Mouse (Mus musculus) kidney, postnatal 10 days (tissue): ENCODE data around the gene Micu1.

Experiments used
- DNase-seq: peaks from one replicate; pipeline ENCODE4 v3.0.0; 2021; ENCODE audit warnings: mixed read lengths

The Micu1 gene

GRCm38 (mm10) chr10:59724634-59725033 lies 22.4 kb downstream of the Micu1 start:
- no peak for DNase-seq

- DNase-seq = no peak
Observed at GRCm38 (mm10) chr10:59727251-59727650, 25.0 kb downstream of the Micu1 start.

GRCm38 (mm10) chr10:59729261-59729660 lies 27.0 kb downstream of the Micu1 start:
- DNase-seq = no peak

GRCm38 (mm10) chr10:59729842-59730241 lies 27.6 kb downstream of the Micu1 start:
- no peak for DNase-seq

- no peak for DNase-seq
Observed at GRCm38 (mm10) chr10:59736027-59736598, 33.8 kb downstream of the Micu1 start.

GRCm38 (mm10) chr10:59741448-59741847 lies 39.2 kb downstream of the Micu1 start:
- peak; percentile 32 for DNase-seq

- DNase-seq = no peak
Observed at GRCm38 (mm10) chr10:59743397-59743796, 41.1 kb downstream of the Micu1 start.

- no peak for DNase-seq
Observed at GRCm38 (mm10) chr10:59743969-59744368, 41.7 kb downstream of the Micu1 start.

GRCm38 (mm10) chr10:59747334-59747733 lies 45.1 kb downstream of the Micu1 start:
- no peak for DNase-seq

GRCm38 (mm10) chr10:59748699-59749200 lies 46.5 kb downstream of the Micu1 start:
- DNase-seq = no peak

GRCm38 (mm10) chr10:59753538-59754069 lies 51.3 kb downstream of the Micu1 start:
- no peak for DNase-seq

- DNase-seq = no peak
Observed at GRCm38 (mm10) chr10:59754104-59754503, 51.8 kb downstream of the Micu1 start.

- DNase-seq = no peak
Observed at GRCm38 (mm10) chr10:59754901-59755300, 52.6 kb downstream of the Micu1 start.

- no peak for DNase-seq
Observed at GRCm38 (mm10) chr10:59755681-59756080, 53.4 kb downstream of the Micu1 start.

- DNase-seq = peak; percentile 28
Observed at GRCm38 (mm10) chr10:59756090-59756489, 53.8 kb downstream of the Micu1 start.

GRCm38 (mm10) chr10:59756570-59756969 lies 54.3 kb downstream of the Micu1 start:
- no peak for DNase-seq

GRCm38 (mm10) chr10:59764781-59765180 lies 62.5 kb downstream of the Micu1 start:
- no peak for DNase-seq

GRCm38 (mm10) chr10:59768369-59769079 lies 66.2 kb downstream of the Micu1 start:
- no peak for DNase-seq

GRCm38 (mm10) chr10:59771375-59772048 lies 69.2 kb downstream of the Micu1 start:
- DNase-seq = no peak

- no peak for DNase-seq
Observed at GRCm38 (mm10) chr10:59772049-59772397, 69.7 kb downstream of the Micu1 start.

GRCm38 (mm10) chr10:59773441-59774140 lies 71.3 kb downstream of the Micu1 start:
- DNase-seq = no peak

- DNase-seq = no peak
Observed at GRCm38 (mm10) chr10:59774141-59774534, 71.9 kb downstream of the Micu1 start.

GRCm38 (mm10) chr10:59777246-59777645 lies 75.0 kb downstream of the Micu1 start:
- DNase-seq = no peak
